Comparison of ENCODE assay signal across 8 mouse cellular contexts in genomic region chr5:7899537-7899936, GRCm38 (mm10).
DNase-seq lines count a peak whose midpoint lies in the region; ATAC-seq and TF ChIP-seq lines count a peak whose summit lies in the region.

No protein-coding gene starts in this region.

- H3K9ac ChIP-seq in neural tube, embryonic 11.5 days (ENCODE audit: low read length) = no peak overlapping the region

- intact Hi-C loops in gastrocnemius, adult 2 months (cut with DNase I) = no loop called here

- peak; percentile 22 for DNase-seq in gastrocnemius, adult 2 months
- DNase-seq in gastrocnemius, adult 8-10 months (ENCODE audit: low spot score in 2 of 2) = no peak
- DNase-seq in testis, postnatal 14 days (ENCODE audit: low spot score) = no peak
- peak; percentile 21 to 63 for DNase-seq in layer of hippocampus, adult 18-20 months (ENCODE audit: low spot score in 2 of 2)
- peak; percentile 32 for DNase-seq in neural tube, embryonic 11.5 days (ENCODE audit: low spot score)
- no peak for DNase-seq in thymus, postnatal 36 days
- DNase-seq in yolk sac, embryonic 10.5 days (ENCODE audit: low spot score) = no peak

- TF ChIP-seq CTCF in gastrocnemius, adult 2 months (IDR thresholded peaks at IDR 0.05) = peak; percentile 48
- peak; percentile 18; the same call in 1 of the 2 replicates for TF ChIP-seq CTCF in testis, adult 2 months (IDR thresholded peaks at IDR 0.05; ENCODE audit: control insufficient read depth, insufficient read depth, insufficient replicate concordance, low read depth, low read length)

- ATAC-seq in neural tube, embryonic 11.5 days (ENCODE audit: insufficient read depth, low FRiP score, low TSS enrichment) = peak; percentile 82; the same call in 1 of the 2 replicates

- no peak for TF ChIP-seq POLR2A in testis, adult 2 months (IDR thresholded peaks at IDR 0.05; ENCODE audit: control insufficient read depth, low read depth, low read length)

- H3K4me1 ChIP-seq in testis, adult 2 months (ENCODE audit: control insufficient read depth, insufficient read depth, low read length) = no peaks in the 10 kb centered on the region
- no peaks in the 10 kb centered on the region for H3K4me1 ChIP-seq in neural tube, embryonic 11.5 days (ENCODE audit: control insufficient read depth, insufficient read depth, low read length)

- no peaks in the 10 kb centered on the region for H3K36me3 ChIP-seq in testis, adult 2 months (ENCODE audit: control insufficient read depth, insufficient read depth, low read length)
- H3K36me3 ChIP-seq in neural tube, embryonic 11.5 days (ENCODE audit: control insufficient read depth, insufficient read depth, low read length) = no peaks in the 10 kb centered on the region

- no peaks in the 10 kb centered on the region for H3K27me3 ChIP-seq in testis, adult 2 months (ENCODE audit: control insufficient read depth, insufficient read depth, low read length)
- H3K27me3 ChIP-seq in neural tube, embryonic 11.5 days (ENCODE audit: control insufficient read depth, insufficient read depth, low read length) = no peaks in the 10 kb centered on the region

- H3K4me3 ChIP-seq in gastrocnemius, adult 2 months = no peak overlapping the region
- no peak overlapping the region for H3K4me3 ChIP-seq in testis, adult 2 months (ENCODE audit: control insufficient read depth, low read depth, low read length)
- H3K4me3 ChIP-seq in neural tube, embryonic 11.5 days (ENCODE audit: low read depth, low read length) = no peak overlapping the region

- H3K9me3 ChIP-seq in neural tube, embryonic 11.5 days (ENCODE audit: control insufficient read depth, low read length) = no peaks in the 10 kb centered on the region

- WGBS in neural tube, embryonic 11.5 days = 75% methylated on average over 3 of the region's 3 CpGs

- H3K4me2 ChIP-seq in neural tube, embryonic 11.5 days (ENCODE audit: low read depth) = no peak overlapping the region

- H3K27ac ChIP-seq in gastrocnemius, adult 2 months = no peak overlapping the region
- H3K27ac ChIP-seq in testis, adult 2 months (ENCODE audit: control insufficient read depth, insufficient read depth, low read depth, low read length) = no peak overlapping the region
- H3K27ac ChIP-seq in neural tube, embryonic 11.5 days (ENCODE audit: low read depth, low read length) = no peak overlapping the region

Comparison
In these comparisons a context has a peak if more than half of its experiments do, and no peak if none do; other contexts are left out.
1. DNase-seq: peak in gastrocnemius, adult 2 months (single experiment), layer of hippocampus, adult 18-20 months (2 of 2) and neural tube, embryonic 11.5 days (single experiment); none in gastrocnemius, adult 8-10 months (0 of 2), testis, postnatal 14 days (single experiment), thymus, postnatal 36 days (0 of 2) and yolk sac, embryonic 10.5 days (single experiment).